Mouse (Mus musculus): ENCODE data around the gene Pecam1. TPM values are rescaled to one million over a fixed set of nuclear protein-coding genes. Genes with fewer than 3 reads are reported as not detected.
A peak's percentile ranks its signal among the peaks of the same experiment; 100 is the strongest.
"Not testable (repeated sequence)": the region's sequence is repeated elsewhere in the genome, so short reads cannot be mapped to it uniquely, and the experiment has no call there.

The Pecam1 gene
- total RNA-seq, 2 experiments from 2014 or later = 19.7 to 20.1 TPM

GRCm38 (mm10) chr11:106741232-106741631 lies 9.2 kb downstream of the Pecam1 start:
- peak in 1 of 2 experiments; percentile 58 for DNase-seq (ENCODE audit: extremely low spot score in 1 of 2, low spot score in 2 of 2)
- intact Hi-C loops (cut with DNase I) = loop anchor here (5.0 to 10.0 kb wide), 2 partner anchors 246 to 324 kb away; no protein-coding TSS in a partner anchor

GRCm38 (mm10) chr11:106740724-106741123 lies 9.7 kb downstream of the Pecam1 start:
- DNase-seq (ENCODE audit: extremely low spot score in 1 of 2, low spot score in 2 of 2) = not testable (repeated sequence)
- intact Hi-C loops (cut with DNase I) = loop anchor here (5.0 to 10.0 kb wide), 2 partner anchors 246 to 323 kb away; no protein-coding TSS in a partner anchor

GRCm38 (mm10) chr11:106739116-106739515 lies 11.3 kb downstream of the Pecam1 start:
- DNase-seq (ENCODE audit: extremely low spot score in 1 of 2, low spot score in 2 of 2) = no peak
- intact Hi-C loops (cut with DNase I) = loop anchor here (2.0 kb wide), 1 partner anchor 90 kb away; no protein-coding TSS in a partner anchor

GRCm38 (mm10) chr11:106737178-106737621 lies 13.2 kb downstream of the Pecam1 start:
- peak; percentile 36 to 58 for DNase-seq (ENCODE audit: extremely low spot score in 1 of 2, low spot score in 2 of 2)
- intact Hi-C loops (cut with DNase I) = no loop called here

GRCm38 (mm10) chr11:106736614-106737013 lies 13.8 kb downstream of the Pecam1 start:
- intact Hi-C loops (cut with DNase I) = no loop called here
- DNase-seq (ENCODE audit: extremely low spot score in 1 of 2, low spot score in 2 of 2) = no peak

GRCm38 (mm10) chr11:106730714-106731113 lies 19.7 kb downstream of the Pecam1 start:
- intact Hi-C loops (cut with DNase I) = no loop called here
- DNase-seq (ENCODE audit: extremely low spot score in 1 of 2, low spot score in 2 of 2) = no peak

GRCm38 (mm10) chr11:106729656-106730055 lies 20.8 kb downstream of the Pecam1 start:
- DNase-seq (ENCODE audit: extremely low spot score in 1 of 2, low spot score in 2 of 2) = no peak
- intact Hi-C loops (cut with DNase I) = no loop called here

GRCm38 (mm10) chr11:106728402-106729366 lies 21.7 kb downstream of the Pecam1 start:
- no peak for DNase-seq (ENCODE audit: extremely low spot score in 1 of 2, low spot score in 2 of 2)
- intact Hi-C loops (cut with DNase I) = no loop called here

- intact Hi-C loops (cut with DNase I) = no loop called here
- DNase-seq (ENCODE audit: extremely low spot score in 1 of 2, low spot score in 2 of 2) = no peak
These were observed 22.5 kb downstream of the Pecam1 start for GRCm38 (mm10) chr11:106727967-106728366.

- intact Hi-C loops (cut with DNase I); DNase-seq (ENCODE audit: extremely low spot score in 1 of 2, low spot score in 2 of 2): not testable (repeated sequence)
These were observed 25.6 kb downstream of the Pecam1 start for GRCm38 (mm10) chr11:106724916-106725235.

GRCm38 (mm10) chr11:106724176-106724915 lies 26.1 kb downstream of the Pecam1 start:
- DNase-seq (ENCODE audit: extremely low spot score in 1 of 2, low spot score in 2 of 2) = no peak
- intact Hi-C loops (cut with DNase I) = no loop called here

GRCm38 (mm10) chr11:106723611-106724125 lies 26.8 kb downstream of the Pecam1 start:
- intact Hi-C loops (cut with DNase I) = no loop called here

GRCm38 (mm10) chr11:106722831-106723361 lies 27.5 kb downstream of the Pecam1 start:
- no peak for DNase-seq (ENCODE audit: extremely low spot score in 1 of 2, low spot score in 2 of 2)
- intact Hi-C loops (cut with DNase I) = no loop called here

More at GRCm38 (mm10) chr11:106723611-106724125, 26.8 kb downstream of the Pecam1 start:
- no peak for DNase-seq (ENCODE audit: extremely low spot score in 1 of 2, low spot score in 2 of 2)

GRCm38 (mm10) chr11:106720379-106720778 lies 30.0 kb downstream of the Pecam1 start:
- DNase-seq (ENCODE audit: extremely low spot score in 1 of 2, low spot score in 2 of 2) = no peak
- intact Hi-C loops (cut with DNase I) = no loop called here

GRCm38 (mm10) chr11:106716568-106716967 lies 33.9 kb downstream of the Pecam1 start:
- intact Hi-C loops (cut with DNase I) = no loop called here
- DNase-seq (ENCODE audit: extremely low spot score in 1 of 2, low spot score in 2 of 2) = no peak

GRCm38 (mm10) chr11:106715066-106715465 lies 35.4 kb downstream of the Pecam1 start:
- peak in 1 of 2 experiments; percentile 57 for DNase-seq (ENCODE audit: extremely low spot score in 1 of 2, low spot score in 2 of 2)
- intact Hi-C loops (cut with DNase I) = no loop called here

GRCm38 (mm10) chr11:106710789-106711188 lies 39.6 kb downstream of the Pecam1 start:
- DNase-seq (ENCODE audit: extremely low spot score in 1 of 2, low spot score in 2 of 2) = no peak
- intact Hi-C loops (cut with DNase I) = no loop called here

- intact Hi-C loops (cut with DNase I) = no loop called here
- no peak for DNase-seq (ENCODE audit: extremely low spot score in 1 of 2, low spot score in 2 of 2)
These were observed 41.0 kb downstream of the Pecam1 start for GRCm38 (mm10) chr11:106709227-106709985.

Data from left cerebral cortex, postnatal 10 days (tissue).